Mouse (Mus musculus) small intestine, adult 2 months (tissue): Measurements from ENCODE around the gene Ankrd42.

Experiments used
- CTCF ChIP-seq: fragments of 200-500 bp; IDR thresholded peaks from 2 replicates; pipeline ENCODE4 v1.5.1; 2012; ENCODE audit warnings: low read depth, mild to moderate bottlenecking, control low read depth, inconsistent platforms, low read length, moderate library complexity, mixed read lengths; ENCODE audit not compliant: insufficient replicate concordance, insufficient read length; ENCODE audit errors: extremely low read depth
- POLR2A ChIP-seq: fragments of 200-500 bp; IDR thresholded peaks from 2 replicates; pipeline ENCODE4 v1.6.1; 2012; ENCODE audit warnings: low read depth, mild to moderate bottlenecking, control low read depth, inconsistent platforms, low read length, moderate library complexity

GRCm38 (mm10) chr7:92624488-92624887 is 12.5 kb downstream of the Ankrd42 start:
- TF ChIP-seq CTCF (no peak), POLR2A (no peak)
